Mouse (Mus musculus) kidney, postnatal 0 days (tissue): ENCODE measurements around the gene Gm15557. TPM values are rescaled to one million over a fixed set of nuclear protein-coding genes. Genes with fewer than 3 reads are reported as not detected.
A peak's percentile ranks its signal among the peaks of the same experiment; 100 is the strongest.

Source experiments
- ATAC-seq: fragments of 200-750 bp; cut with Nextera tagmentation; replicated peaks from 2 replicates; pipeline ENCODE4 v1.8.0; 2017; ENCODE audit warnings: low read depth, moderate number of reproducible peaks, moderate TSS enrichment, moderate library complexity; ENCODE audit not compliant: low FRiP score
- DNase-seq: peaks from one replicate; pipeline ENCODE4 v3.0.0-alpha.2; 2016; ENCODE audit warnings: low spot score
- H3K27ac ChIP-seq: fragments of 300-500 bp; sonication (generic); 2 replicates; pipeline ENCODE4 v1.5.1; 2014; ENCODE audit warnings: mild to moderate bottlenecking
- H3K27me3 ChIP-seq: fragments of 300-500 bp; sonication (generic); 2 replicates; pipeline ENCODE4 v1.6.1; 2014; ENCODE audit warnings: low read length, mixed read lengths; ENCODE audit not compliant: insufficient read depth
- H3K36me3 ChIP-seq: fragments of 300-500 bp; sonication (generic); 2 replicates; pipeline ENCODE4 v1.6.1; 2014; ENCODE audit warnings: low read length, mixed read lengths; ENCODE audit not compliant: insufficient read depth
- H3K4me1 ChIP-seq: fragments of 300-500 bp; sonication (generic); replicated peaks from 2 replicates; pipeline ENCODE4 v1.6.1; 2014; ENCODE audit warnings: antibody characterized with exemption, low read length, mixed read lengths; ENCODE audit not compliant: insufficient read depth
- H3K4me2 ChIP-seq: fragments of 300-500 bp; sonication (generic); 2 replicates; pipeline ENCODE4 v1.6.1; 2014; ENCODE audit warnings: mild to moderate bottlenecking, low read length, moderate library complexity, mixed read lengths
- H3K4me3 ChIP-seq: fragments of 300-500 bp; sonication (generic); replicated peaks from 2 replicates; pipeline ENCODE4 v1.5.1; 2014; ENCODE audit warnings: low read depth, low read length
- H3K9ac ChIP-seq: fragments of 300-500 bp; sonication (generic); 2 replicates; pipeline ENCODE4 v1.6.1; 2014; ENCODE audit warnings: low read depth, low read length
- H3K9me3 ChIP-seq: fragments of 300-500 bp; sonication (generic); replicated peaks from 2 replicates; pipeline ENCODE4 v1.6.1; 2016; ENCODE audit warnings: low read length, inconsistent platforms, mixed read lengths
- CTCF ChIP-seq: IDR thresholded peaks from 2 replicates; pipeline ENCODE4 v1.5.1; 2016; ENCODE audit warnings: antibody characterized with exemption, low read depth, mild to moderate bottlenecking, moderate library complexity
- WGBS: fragments of 180-500 bp; shearing (Covaris S2); extraction: QIAGEN DNeasy Blood & Tissue Kit; methylation state at CpG from one replicate; pipeline ENCODE4 v1.1.7; 2014; 5-methylcytosine and 5-hydroxymethylcytosine counted together
- polyA plus RNA-seq: library from polyadenylated mRNA; unstranded; fragments of >200 nt; fragmentation: Nextera tagmentation; extraction: Ambion mirVana; gene quantifications from 2 replicates; pipeline ENCODE4 v1.2.1, GENCODE M21; 2015

Gm15557 gene
- polyA plus RNA-seq, 1 experiment from 2014 or later: not detected

DNA sequence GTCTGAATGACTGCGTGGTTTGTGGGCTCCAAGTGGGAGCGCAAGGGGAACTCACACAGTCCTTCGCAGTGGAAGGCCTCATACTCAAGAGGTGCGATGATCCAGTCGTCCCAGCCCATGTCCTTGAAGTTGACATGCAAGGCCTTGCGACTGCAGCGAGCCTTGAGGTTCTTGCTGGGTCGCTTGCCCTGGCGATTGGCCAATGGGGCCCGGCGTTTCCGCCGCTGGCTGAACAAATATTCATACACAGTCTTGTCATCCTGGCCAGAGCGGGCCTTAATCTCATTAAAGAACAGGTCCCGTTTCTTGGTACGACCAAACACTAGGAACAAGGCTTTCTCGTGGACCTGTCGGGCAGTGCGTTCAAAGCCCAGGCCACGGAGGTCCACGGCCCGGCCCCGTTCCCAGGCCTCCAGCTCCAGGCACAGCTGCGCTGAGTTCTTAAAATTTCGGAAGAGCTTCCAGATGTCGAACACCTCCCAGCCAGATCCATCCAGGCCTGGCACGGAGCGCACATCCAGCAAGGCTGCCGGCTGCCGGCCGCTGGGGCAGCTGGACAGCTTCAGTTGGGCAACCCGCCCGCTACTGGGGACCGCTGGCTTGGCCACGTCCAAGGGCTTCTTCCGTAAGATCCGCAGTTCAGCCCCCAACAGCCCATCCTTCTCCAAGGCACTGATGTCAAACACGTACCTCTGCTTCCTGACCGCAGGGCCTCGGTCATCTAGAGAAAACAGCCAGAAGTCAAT lies 1.3 kb downstream of the Gm15557 start:
- 80% methylated on average over 40 of the region's 40 CpGs for WGBS
- H3K4me2 ChIP-seq: no peak overlapping the region
- ATAC-seq: no peak

DNA sequence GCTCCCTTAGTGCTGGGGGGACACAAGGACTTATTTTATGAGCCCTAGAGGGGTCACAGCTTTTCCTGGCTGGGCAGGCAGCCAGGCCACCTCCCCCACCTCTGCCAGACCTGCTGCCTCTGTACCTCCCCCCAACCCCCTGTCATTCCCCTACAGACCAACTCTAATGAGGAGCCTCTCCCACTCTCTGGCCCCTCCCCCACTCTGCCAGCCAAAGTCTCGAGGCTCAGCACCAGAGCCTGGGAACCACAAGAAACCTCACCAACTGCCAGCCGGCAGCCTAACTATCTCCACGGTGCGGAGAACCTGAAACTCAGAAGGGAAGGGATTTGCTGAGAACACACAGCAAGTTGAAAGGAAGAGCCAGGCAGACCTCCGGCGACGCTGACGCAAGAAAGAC lies 2.9 kb downstream of the Gm15557 start:
- ATAC-seq: no peak
- 6% methylated on average over 8 of the region's 8 CpGs for WGBS

More for the DNA sequence above, 1.3 kb downstream of the Gm15557 start:
- H3K4me3 ChIP-seq: no peak overlapping the region
- no peak for DNase-seq
- no peak overlapping the region for H3K9ac ChIP-seq
- 0 out of 2 replicates have a peak, but pooled peaks cover 4% of the 10 kb centered on the region for H3K4me1 ChIP-seq
- TF ChIP-seq CTCF: no peak
- no peaks in the 10 kb centered on the region for H3K36me3 ChIP-seq
- no peaks in the 10 kb centered on the region for H3K27me3 ChIP-seq
- H3K27ac ChIP-seq: no peak overlapping the region
- no peaks in the 10 kb centered on the region for H3K9me3 ChIP-seq

DNA sequence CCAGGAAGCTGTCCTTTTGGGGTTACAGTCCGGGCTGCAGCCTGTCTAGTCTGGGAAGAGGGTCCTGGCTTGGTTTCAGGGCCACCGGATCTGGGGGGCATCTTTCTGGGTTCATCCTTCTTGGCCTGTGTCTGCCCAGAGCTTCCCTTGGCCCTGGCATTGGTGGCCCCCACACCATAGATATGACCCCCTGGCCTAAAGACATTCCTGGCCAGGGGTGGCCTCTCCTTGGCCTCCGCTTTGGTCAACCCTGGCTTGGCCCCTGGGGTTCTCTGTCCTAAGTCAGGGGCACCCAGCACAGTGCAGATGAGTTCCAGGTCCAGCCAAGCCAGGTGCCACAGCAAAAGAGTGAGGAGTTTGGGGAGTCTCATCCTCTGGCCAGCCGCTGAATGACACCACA lies 4.2 kb downstream of the Gm15557 start:
- DNase-seq (no peak), ATAC-seq (no peak)
- no peaks in the 10 kb centered on the region for H3K27me3 ChIP-seq
- 0 out of 2 replicates have a peak, but pooled peaks cover 4% of the 10 kb centered on the region for H3K4me1 ChIP-seq
- H3K4me3 ChIP-seq: no peak overlapping the region
- peak overlapping the region; percentile 28 for H3K4me2 ChIP-seq
- TF ChIP-seq CTCF: no peak
- no peaks in the 10 kb centered on the region for H3K9me3 ChIP-seq
- no peaks in the 10 kb centered on the region for H3K36me3 ChIP-seq
- H3K27ac ChIP-seq: no peak overlapping the region
- no peak overlapping the region for H3K9ac ChIP-seq
- WGBS: 70% methylated on average over 4 of the region's 4 CpGs

More for the DNA sequence above, 2.9 kb downstream of the Gm15557 start:
- Histone ChIP-seq H3K4me3 (no peak overlapping the region), H3K4me1 (0 out of 2 replicates have a peak, but pooled peaks cover 4% of the 10 kb centered on the region), H3K9ac (0 out of 2 replicates have a peak overlapping the region, but pooled peaks have one; percentile 5), H3K27me3 (no peaks in the 10 kb centered on the region), H3K9me3 (no peaks in the 10 kb centered on the region), H3K36me3 (no peaks in the 10 kb centered on the region), H3K4me2 (peak overlapping the region; percentile 38), H3K27ac (no peak overlapping the region)
- DNase-seq: peak; percentile 51
- no peak for TF ChIP-seq CTCF

DNA sequence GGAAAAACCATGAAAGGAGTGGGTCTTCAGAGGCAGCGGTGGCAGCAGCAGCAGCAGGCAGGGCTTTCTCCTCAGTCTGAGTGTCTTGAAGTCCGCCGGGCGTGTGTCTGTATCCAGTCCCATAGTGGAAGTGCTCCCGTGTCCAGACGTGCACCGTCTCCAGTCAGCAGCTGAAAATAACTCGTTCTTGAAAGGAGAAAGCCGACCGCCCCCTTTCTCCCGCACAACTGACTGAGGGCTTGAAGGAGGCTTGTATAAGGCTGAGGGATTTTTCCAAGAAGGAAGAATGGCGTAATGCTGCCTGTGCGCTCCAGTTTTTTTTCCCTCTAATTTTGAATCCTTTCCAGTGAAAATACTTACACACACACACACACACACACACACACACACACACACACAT lies 4.6 kb downstream of the Gm15557 start, which contains the start of gene Gdf5:
TSS of gene Gdf5 (minus strand) at position 244 of the 400 bp plus-strand sequence.
- Histone ChIP-seq H3K9me3 (no peaks in the 10 kb centered on the region), H3K4me3 (no peak within 1 kb of the TSS), H3K36me3 (no peaks in the 10 kb centered on the region), H3K4me1 (0 out of 2 replicates have a peak, but pooled peaks cover 4% of the 10 kb centered on the region), H3K4me2 (peak within 1 kb of the TSS; percentile 28), H3K27ac (no peak within 1 kb of the TSS), H3K27me3 (no peaks in the 10 kb centered on the region), H3K9ac (no peak within 1 kb of the TSS)
- no peak for TF ChIP-seq CTCF
- 34% methylated on average over 13 of the region's 13 CpGs for WGBS
- DNase-seq: peak; percentile 61
- ATAC-seq: no peak

DNA sequence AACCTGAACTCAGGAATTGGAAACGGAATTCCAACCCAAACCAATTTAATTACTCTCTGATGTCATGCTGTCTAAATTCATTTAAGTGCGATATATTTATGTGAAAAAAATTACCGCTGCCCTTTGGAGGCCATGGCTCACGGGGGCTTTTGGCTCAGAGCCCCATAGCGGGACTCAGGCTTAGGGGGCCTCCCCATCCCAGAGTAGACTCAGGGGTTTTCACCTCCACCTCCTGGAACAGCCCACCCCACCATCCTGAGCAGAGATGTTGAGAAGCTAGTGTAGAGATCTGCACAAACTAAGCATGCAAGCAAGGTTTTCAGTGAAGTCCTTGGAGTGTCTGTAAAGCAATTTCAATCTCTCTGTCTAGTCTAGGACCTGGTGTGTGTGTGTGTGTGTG lies 5.1 kb downstream of the Gm15557 start:
- no peak overlapping the region for H3K4me3 ChIP-seq
- 0 out of 2 replicates have a peak overlapping the region, but pooled peaks have one; percentile 28 for H3K4me2 ChIP-seq
- no peaks in the 10 kb centered on the region for H3K27me3 ChIP-seq
- no peak for TF ChIP-seq CTCF
- DNase-seq (no peak), ATAC-seq (no peak)
- H3K9ac ChIP-seq: no peak overlapping the region
- H3K9me3 ChIP-seq: no peaks in the 10 kb centered on the region
- H3K4me1 ChIP-seq: 0 out of 2 replicates have a peak, but pooled peaks cover 4% of the 10 kb centered on the region
- no peaks in the 10 kb centered on the region for H3K36me3 ChIP-seq
- WGBS: 52% methylated on average over 5 of the region's 5 CpGs
- H3K27ac ChIP-seq: no peak overlapping the region

DNA sequence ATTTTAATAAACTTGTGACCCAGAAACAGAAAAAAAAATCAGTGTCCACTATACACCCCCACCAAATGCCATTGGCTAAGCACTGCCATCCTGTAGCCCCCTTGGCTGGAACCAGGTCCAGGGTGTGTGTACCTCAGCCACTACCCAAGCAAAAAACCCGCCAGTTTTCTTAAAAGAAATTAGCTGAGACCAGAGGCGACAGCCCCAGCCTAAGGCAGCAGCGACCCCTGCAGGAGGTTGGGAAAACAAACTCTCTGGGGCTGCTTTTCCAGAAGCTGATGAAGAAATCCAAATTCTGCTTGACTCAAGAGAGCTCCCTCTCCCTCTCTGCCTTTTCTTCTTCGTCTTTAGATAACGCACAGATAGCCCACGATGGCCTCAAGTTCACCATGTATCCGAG lies 5.5 kb downstream of the Gm15557 start:
- no peaks in the 10 kb centered on the region for H3K36me3 ChIP-seq
- 0 out of 2 replicates have a peak, but pooled peaks cover 4% of the 10 kb centered on the region for H3K4me1 ChIP-seq
- no peaks in the 10 kb centered on the region for H3K27me3 ChIP-seq
- H3K27ac ChIP-seq: no peak overlapping the region
- H3K4me3 ChIP-seq: no peak overlapping the region
- peak; percentile 88 for TF ChIP-seq CTCF
- ATAC-seq (no peak), DNase-seq (peak; percentile 87)
- no peak overlapping the region for H3K4me2 ChIP-seq
- WGBS: 2% methylated on average over 7 of the region's 7 CpGs
- H3K9me3 ChIP-seq: no peaks in the 10 kb centered on the region
- no peak overlapping the region for H3K9ac ChIP-seq
